ENCODE assay signal across 13 mouse cellular contexts in genomic region chr4:148715396-148715795, GRCm38 (mm10).
DNase-seq lines count a peak whose midpoint lies in the region; ATAC-seq and TF ChIP-seq lines count a peak whose summit lies in the region.
"Had no signal": no experiment of that assay in that cellular context is flagged by ENCODE, and none has a peak within 500 bp of the region (broad histone marks: within the 10 kb centered on the region; RNA-seq: fewer than 3 reads in every experiment).

No protein-coding gene starts in this region.

- DNase-seq in kidney, adult 2 months: peak; percentile 23
- DNase-seq in brain, embryonic 14.5 days (ENCODE audit: low read depth): no peak
- peak; percentile 7 for DNase-seq in lung, postnatal 14 days
- DNase-seq in spleen, adult 18-20 months: no peak
- DNase-seq: adrenal gland, postnatal 36 days; gastrocnemius, postnatal 10 days had no signal

- 76% methylated on average over 3 of the region's 3 CpGs for WGBS in kidney, adult 2 months
- WGBS in kidney, embryonic 14.5 days: 38% methylated on average over 3 of the region's 3 CpGs

- no peak overlapping the region for H3K9ac ChIP-seq in kidney, embryonic 14.5 days (ENCODE audit: low read depth, low read length)
- no peak overlapping the region for H3K9ac ChIP-seq in ES-Bruce4 (ENCODE audit: low read depth, poor library complexity, severe bottlenecking)
- H3K9ac ChIP-seq: stomach, embryonic 15.5 days had no signal

- no peak overlapping the region for H3K4me3 ChIP-seq in kidney, adult 2 months (ENCODE audit: insufficient read depth, low read depth, low read length)
- no peak overlapping the region for H3K4me3 ChIP-seq in kidney, embryonic 14.5 days (ENCODE audit: low read length)
- no peak overlapping the region for H3K4me3 ChIP-seq in ES-Bruce4 (ENCODE audit: low read depth, low read length)
- H3K4me3 ChIP-seq: erythroblast, embryonic 14.5 days; stomach, embryonic 15.5 days had no signal

- peak; percentile 56; the same call in 1 of the 2 replicates for TF ChIP-seq CTCF in kidney, adult 2 months (conservative IDR thresholded peaks at IDR 0.05; ENCODE audit: insufficient read depth, insufficient read length, low read depth, low read length)
- peak; percentile 88 for TF ChIP-seq CTCF in ES-Bruce4 (IDR thresholded peaks at IDR 0.05; ENCODE audit: low read depth, low read length)
- TF ChIP-seq CTCF in brain, embryonic 14.5 days (IDR thresholded peaks at IDR 0.05; ENCODE audit: borderline replicate concordance, extremely low read depth, insufficient read depth, insufficient read length): 0 out of 2 replicates have a peak, but pooled peaks have one; percentile 1

- no peak overlapping the region for H3K4me2 ChIP-seq in kidney, embryonic 14.5 days (replicated peaks; ENCODE audit: low read depth, low read length)
- H3K4me2 ChIP-seq: stomach, embryonic 15.5 days had no signal

- no peak overlapping the region for H3K27ac ChIP-seq in kidney, adult 2 months (ENCODE audit: insufficient read depth, low read depth, low read length)
- no peak overlapping the region for H3K27ac ChIP-seq in kidney, embryonic 14.5 days (ENCODE audit: low read depth, low read length)
- no peak overlapping the region for H3K27ac ChIP-seq in ES-Bruce4 (ENCODE audit: insufficient read depth, low read length)
- H3K27ac ChIP-seq: macrophage; stomach, embryonic 15.5 days had no signal

- TF ChIP-seq POLR2A in kidney, adult 2 months (IDR thresholded peaks at IDR 0.05; ENCODE audit: low read depth, low read length): no peak
- no peak for TF ChIP-seq POLR2A in ES-Bruce4 (IDR thresholded peaks at IDR 0.05; ENCODE audit: insufficient read depth, low read length)
- no peak for TF ChIP-seq POLR2A in brain, embryonic 14.5 days (IDR thresholded peaks at IDR 0.05; ENCODE audit: borderline replicate concordance, extremely low read depth, insufficient read depth, insufficient read length, poor library complexity, severe bottlenecking)

- no peaks in the 10 kb centered on the region for H3K4me1 ChIP-seq in kidney, adult 2 months (ENCODE audit: control insufficient read depth, insufficient read depth, low read length)
- peaks cover 17% of the 10 kb centered on the region for H3K4me1 ChIP-seq in kidney, embryonic 14.5 days (ENCODE audit: control insufficient read depth, insufficient read depth, low read length)
- peaks cover 9% of the 10 kb centered on the region for H3K4me1 ChIP-seq in ES-Bruce4 (ENCODE audit: control insufficient read depth, insufficient read depth, low read length)

- H3K27me3 ChIP-seq in kidney, adult 2 months (replicated peaks; ENCODE audit: control insufficient read depth, insufficient read depth, low read length): no peaks in the 10 kb centered on the region
- 0 out of 2 replicates have a peak, but pooled peaks cover 2% of the 10 kb centered on the region for H3K27me3 ChIP-seq in kidney, embryonic 14.5 days (ENCODE audit: control insufficient read depth, insufficient read depth, low read length)
- no peaks in the 10 kb centered on the region for H3K27me3 ChIP-seq in ES-Bruce4 (ENCODE audit: control insufficient read depth, insufficient read depth, low read length, poor library complexity, severe bottlenecking)
- H3K27me3 ChIP-seq: Patski had no signal

- H3K9me3 ChIP-seq in kidney, embryonic 14.5 days (ENCODE audit: control insufficient read depth, low read length): no peaks in the 10 kb centered on the region
- no peaks in the 10 kb centered on the region for H3K9me3 ChIP-seq in ES-Bruce4 (replicated peaks; ENCODE audit: control insufficient read depth, insufficient read depth, low read length, poor library complexity, severe bottlenecking)
- H3K9me3 ChIP-seq: stomach, embryonic 15.5 days had no signal

- no peak for TF ChIP-seq EP300 in ES-Bruce4 (IDR thresholded peaks at IDR 0.05; ENCODE audit: insufficient read depth, low read depth, low read length)

- no peaks in the 10 kb centered on the region for H3K36me3 ChIP-seq in kidney, adult 2 months (ENCODE audit: control insufficient read depth, insufficient read depth, low read length)
- no peaks in the 10 kb centered on the region for H3K36me3 ChIP-seq in kidney, embryonic 14.5 days (ENCODE audit: control insufficient read depth, insufficient read depth, low read length)
- H3K36me3 ChIP-seq in ES-Bruce4 (ENCODE audit: control insufficient read depth, insufficient read depth, low read length, poor library complexity, severe bottlenecking): no peaks in the 10 kb centered on the region
- H3K36me3 ChIP-seq: stomach, embryonic 15.5 days had no signal

- ATAC-seq in kidney, embryonic 14.5 days (ENCODE audit: low FRiP score, low TSS enrichment): no peak
- ATAC-seq in activated CD4-positive, CD25-positive, alpha-beta regulatory T cell, adult 4 months: no peak
- ATAC-seq: Patski had no signal

Comparison
In these comparisons a context has a peak if more than half of its experiments do, and no peak if none do; other contexts are left out.
1. DNase-seq: peak in kidney, adult 2 months (single experiment) and lung, postnatal 14 days (single experiment); none in brain, embryonic 14.5 days (single experiment) and spleen, adult 18-20 months (0 of 2).
2. CTCF ChIP-seq: peak in every context shown above with its lines; median percentile 88 in ES-Bruce4; 56 in kidney, adult 2 months; 1 in brain, embryonic 14.5 days.